Mouse (Mus musculus) layer of hippocampus, adult 18-20 months (tissue): Measurements from ENCODE around the gene Slc18a3. TPM values are rescaled to one million over a fixed set of nuclear protein-coding genes. Genes with fewer than 3 reads are reported as not detected.

Source experiments
- DNase-seq, 2 experiments: peaks; one replicate each; pipeline ENCODE4 v3.0.0; 2022; ENCODE audit warnings: low spot score in 2 of 2
- long read RNA-seq: library from polyadenylated mRNA; stranded (forward); transcript quantifications from one replicate; pipeline ENCODE4 v2.0.0, GENCODE M21; 2021
- total RNA-seq, 2 experiments: library from RNA; stranded (reverse); gene quantifications; 2 replicates each; pipeline ENCODE4 v1.2.3; 2021

The Slc18a3 gene
- not detected for total RNA-seq
- long read RNA-seq = 0 reads

GRCm38 (mm10) chr14:32464601-32465505, at the start of gene Slc18a3:
Gene Slc18a3 (minus strand): TSS chr14:32464850.
- no peak for DNase-seq

- peak; percentile 91 to 94 for DNase-seq
These were observed 48.8 kb upstream of the Slc18a3 start, which contains the start of gene Ercc6 for GRCm38 (mm10) chr14:32513336-32514032. Gene Ercc6 (plus strand): TSS chr14:32513521.

GRCm38 (mm10) chr14:32512912-32513311, 48.3 kb upstream of the Slc18a3 start:
- no peak for DNase-seq

- no peak for DNase-seq
These were observed 44.9 kb upstream of the Slc18a3 start for GRCm38 (mm10) chr14:32509443-32509961.

GRCm38 (mm10) chr14:32508105-32508835, 43.6 kb upstream of the Slc18a3 start:
- DNase-seq = no peak

- DNase-seq = no peak
These were observed 42.6 kb upstream of the Slc18a3 start for GRCm38 (mm10) chr14:32507216-32507615.

- no peak for DNase-seq
These were observed 41.7 kb upstream of the Slc18a3 start for GRCm38 (mm10) chr14:32506329-32506728.

- DNase-seq = no peak
These were observed 39.2 kb upstream of the Slc18a3 start for GRCm38 (mm10) chr14:32503897-32504296.

- DNase-seq = no peak
These were observed 38.4 kb upstream of the Slc18a3 start for GRCm38 (mm10) chr14:32502764-32503688.

- no peak for DNase-seq
These were observed 36.7 kb upstream of the Slc18a3 start for GRCm38 (mm10) chr14:32501303-32501702.

- DNase-seq = no peak
These were observed 31.6 kb upstream of the Slc18a3 start for GRCm38 (mm10) chr14:32496115-32496850.

- peak in 1 of 2 experiments; percentile 28 for DNase-seq
These were observed 27.9 kb upstream of the Slc18a3 start for GRCm38 (mm10) chr14:32492521-32492920.

- DNase-seq = peak in 1 of 2 experiments; percentile 19
These were observed 17.4 kb upstream of the Slc18a3 start for GRCm38 (mm10) chr14:32482061-32482460.

- DNase-seq = no peak
These were observed 12.9 kb upstream of the Slc18a3 start for GRCm38 (mm10) chr14:32477581-32477980.

GRCm38 (mm10) chr14:32476559-32476958, 11.9 kb upstream of the Slc18a3 start:
- no peak for DNase-seq

GRCm38 (mm10) chr14:32472996-32473395, 8.3 kb upstream of the Slc18a3 start:
- peak; percentile 56 to 81 for DNase-seq

- no peak for DNase-seq
These were observed 3.0 kb upstream of the Slc18a3 start for GRCm38 (mm10) chr14:32467606-32468005.

GRCm38 (mm10) chr14:32465889-32466288, 1.2 kb upstream of the Slc18a3 start, which contains the start of gene Chat:
Gene Chat (minus strand): TSS chr14:32465989.
- DNase-seq = no peak

GRCm38 (mm10) chr14:32465506-32465870, 838 bp upstream of the Slc18a3 start:
- DNase-seq = no peak
